Mouse (Mus musculus) brain, adult 2 months (tissue): ENCODE measurements around the gene Spen.

Source experiments
- DNase-seq: peaks from one replicate; pipeline ENCODE4 v3.0.0; 2011; ENCODE audit warnings: low read depth, low spot score

Gene Spen

GRCm38 (mm10) chr4:141474431-141474830 is 64.0 kb downstream of the Spen start:
- no peak for DNase-seq

- no peak for DNase-seq
Measured at GRCm38 (mm10) chr4:141472641-141473321, 65.6 kb downstream of the Spen start.

- DNase-seq, result no peak
Measured at GRCm38 (mm10) chr4:141471491-141471890, 66.9 kb downstream of the Spen start.

GRCm38 (mm10) chr4:141469343-141469742 is 69.1 kb downstream of the Spen start:
- no peak for DNase-seq

- DNase-seq, result peak; percentile 68
Measured at GRCm38 (mm10) chr4:141468576-141468975, 69.8 kb downstream of the Spen start.

GRCm38 (mm10) chr4:141467581-141467927 is 70.8 kb downstream of the Spen start:
- no peak for DNase-seq

GRCm38 (mm10) chr4:141466844-141467580 is 71.4 kb downstream of the Spen start:
- DNase-seq, result no peak

GRCm38 (mm10) chr4:141466289-141466795 is 72.1 kb downstream of the Spen start:
- no peak for DNase-seq

GRCm38 (mm10) chr4:141465512-141466288 is 72.7 kb downstream of the Spen start:
- DNase-seq, result no peak

- DNase-seq, result no peak
Measured at GRCm38 (mm10) chr4:141464722-141465121, 73.7 kb downstream of the Spen start.

- no peak for DNase-seq
Measured at GRCm38 (mm10) chr4:141463472-141463871, 74.9 kb downstream of the Spen start.

- peak; percentile 46 for DNase-seq
Measured at GRCm38 (mm10) chr4:141461576-141461975, 76.8 kb downstream of the Spen start.

- DNase-seq, result peak; percentile 67
Measured at GRCm38 (mm10) chr4:141461088-141461487, 77.3 kb downstream of the Spen start.

- DNase-seq, result no peak
Measured at GRCm38 (mm10) chr4:141460481-141460880, 77.9 kb downstream of the Spen start.

GRCm38 (mm10) chr4:141459766-141460165 is 78.6 kb downstream of the Spen start:
- no peak for DNase-seq

GRCm38 (mm10) chr4:141458888-141459287 is 79.5 kb downstream of the Spen start:
- DNase-seq, result no peak

- DNase-seq, result no peak
Measured at GRCm38 (mm10) chr4:141458236-141458635, 80.2 kb downstream of the Spen start.

- DNase-seq, result no peak
Measured at GRCm38 (mm10) chr4:141456193-141456938, 82.0 kb downstream of the Spen start.

- peak; percentile 48 for DNase-seq
Measured at GRCm38 (mm10) chr4:141455526-141455925, 82.9 kb downstream of the Spen start.

GRCm38 (mm10) chr4:141454581-141455350 is 83.6 kb downstream of the Spen start:
- peak; percentile 87 for DNase-seq
